Mouse (Mus musculus): ENCODE measurements around the gene Ttll3.

Ttll3 gene

DNA sequence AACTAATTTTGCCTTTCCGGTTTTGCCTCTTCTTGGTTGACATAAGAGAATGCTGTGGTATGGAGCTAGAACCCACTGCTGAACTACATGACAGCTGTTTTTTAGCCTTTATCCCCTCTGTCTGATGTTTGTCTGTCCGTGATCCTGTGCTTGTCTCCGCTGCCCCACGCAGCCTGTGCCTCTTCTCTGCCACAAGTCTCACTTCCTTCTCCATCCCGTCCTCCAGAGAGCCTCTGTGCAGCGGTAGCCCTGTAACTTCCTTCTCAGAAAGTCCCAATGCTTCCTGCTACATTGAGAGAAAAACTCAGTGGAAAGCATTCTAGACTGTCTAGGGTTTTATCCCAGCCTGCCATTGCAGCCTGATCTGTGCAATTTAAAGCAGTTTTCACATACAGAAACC, 9.8 kb upstream of the Ttll3 start:
- DNase-seq (ENCODE audit: low read depth, low spot score): no peak

DNA sequence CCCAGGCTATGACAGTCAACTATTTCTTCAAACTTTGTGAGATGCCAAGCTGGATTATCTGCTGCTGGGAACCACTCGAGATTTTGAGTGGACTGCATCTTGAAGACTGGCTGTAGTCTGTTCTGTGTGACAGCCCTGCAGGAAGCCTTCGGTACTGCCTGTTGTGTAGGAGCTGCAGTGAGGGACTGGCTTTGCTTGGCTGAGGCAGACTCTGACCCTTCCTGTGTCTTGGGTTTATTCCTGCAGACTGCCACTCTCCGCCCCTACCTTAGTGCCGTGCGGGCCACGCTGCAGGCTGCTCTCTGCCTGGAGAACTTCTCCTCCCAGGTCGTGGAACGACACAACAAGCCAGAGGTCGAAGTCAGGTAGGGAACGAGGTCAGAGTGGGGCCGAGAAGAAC, 8.6 kb upstream of the Ttll3 start:
- no peak for DNase-seq (ENCODE audit: low read depth, low spot score)

DNA sequence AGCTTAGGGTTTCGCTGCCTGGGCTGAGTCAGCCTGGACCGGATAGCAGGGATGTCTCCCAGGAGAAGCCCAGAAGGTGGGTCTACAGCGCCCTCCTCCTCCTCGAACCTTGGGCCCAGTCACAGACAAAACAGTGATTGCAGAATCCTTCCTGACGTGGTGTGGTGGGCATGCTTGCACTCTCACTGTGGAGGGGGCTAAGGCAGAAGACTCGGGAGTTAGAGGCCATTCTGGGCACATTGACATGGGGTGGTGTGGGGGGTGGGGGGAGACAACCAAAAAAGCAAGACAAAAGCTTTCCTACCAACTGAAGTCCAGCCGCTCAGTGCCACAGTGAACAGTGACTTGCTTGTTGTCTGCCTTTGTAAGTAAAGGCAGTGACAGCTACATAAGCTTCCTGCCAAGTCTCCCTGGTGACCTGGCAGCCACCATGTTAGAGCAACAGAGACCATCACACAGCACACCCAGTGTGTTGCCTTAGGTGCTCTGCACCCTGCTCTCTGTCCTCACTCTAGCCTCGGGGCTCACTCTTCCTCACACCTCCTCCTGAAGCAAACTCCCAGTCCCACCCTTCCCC, 4.6 kb upstream of the Ttll3 start:
- DNase-seq (ENCODE audit: low read depth, low spot score): no peak

DNA sequence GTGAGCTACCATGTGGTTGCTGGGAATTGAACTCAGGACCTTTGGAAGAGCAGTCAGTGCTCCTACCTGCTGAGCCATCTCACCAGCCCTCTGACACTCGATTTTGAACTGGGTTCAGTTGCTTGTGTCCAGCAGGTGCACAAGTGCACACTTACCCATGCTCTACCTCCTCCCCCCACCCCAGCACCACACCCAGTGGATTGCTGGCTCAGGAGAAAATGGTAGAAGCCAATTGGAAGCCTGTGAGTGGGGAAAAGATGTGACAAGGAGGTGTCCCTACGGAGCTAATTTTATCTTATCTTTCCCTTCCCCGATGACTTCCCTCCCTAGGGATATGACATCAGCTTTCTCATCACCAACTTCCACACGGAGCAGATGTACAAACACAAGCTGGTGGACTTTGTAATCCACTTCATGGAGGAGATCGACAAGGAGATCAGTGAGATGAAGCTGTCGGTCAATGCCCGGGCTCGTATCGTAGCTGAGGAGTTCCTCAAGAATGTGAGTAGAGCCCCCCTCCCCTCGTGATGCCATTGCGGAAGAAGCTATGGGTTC, 3.8 kb upstream of the Ttll3 start:
- DNase-seq (ENCODE audit: low read depth, low spot score): no peak

DNA sequence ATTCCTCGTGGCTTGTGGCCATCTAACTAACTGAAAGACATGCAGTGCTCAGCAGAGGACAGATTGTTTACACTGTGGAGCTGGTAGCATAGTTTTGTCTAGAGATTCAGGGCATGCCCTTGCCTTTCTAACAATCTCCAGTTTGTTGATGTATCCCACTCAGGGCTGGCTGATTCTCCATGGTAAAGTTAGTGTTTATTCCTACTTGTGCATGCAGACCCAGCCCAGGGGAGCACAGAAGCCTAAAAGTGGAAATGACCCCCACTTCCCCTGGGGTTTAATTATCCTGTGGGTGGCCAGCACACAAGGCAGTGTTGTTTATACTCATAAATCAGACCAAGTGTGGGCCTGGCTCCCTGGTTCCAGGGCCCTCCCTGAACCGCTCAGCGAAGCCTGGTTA, 3.0 kb upstream of the Ttll3 start:
- DNase-seq (ENCODE audit: low read depth, low spot score): no peak

DNA sequence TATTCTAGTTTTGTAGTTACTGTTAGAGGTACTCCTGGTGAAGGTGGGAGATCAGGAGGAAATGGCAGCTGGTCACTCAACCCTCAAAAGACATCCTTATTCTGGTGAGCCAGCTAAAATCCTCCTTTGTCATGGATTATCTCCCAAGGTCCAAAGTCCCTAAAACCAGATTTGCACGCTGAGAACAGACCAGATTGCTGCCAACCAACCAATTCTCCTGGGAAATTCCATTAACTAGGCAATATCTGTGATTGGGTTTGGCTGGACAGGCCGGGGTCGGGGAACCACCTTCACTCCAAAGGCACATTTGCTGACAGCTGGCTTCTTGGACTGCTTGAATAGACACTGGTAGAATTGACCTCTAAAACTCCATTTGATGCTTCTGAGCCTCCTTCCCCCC, 1.7 kb downstream of the Ttll3 start:
- DNase-seq (ENCODE audit: low read depth, low spot score): no peak

DNA sequence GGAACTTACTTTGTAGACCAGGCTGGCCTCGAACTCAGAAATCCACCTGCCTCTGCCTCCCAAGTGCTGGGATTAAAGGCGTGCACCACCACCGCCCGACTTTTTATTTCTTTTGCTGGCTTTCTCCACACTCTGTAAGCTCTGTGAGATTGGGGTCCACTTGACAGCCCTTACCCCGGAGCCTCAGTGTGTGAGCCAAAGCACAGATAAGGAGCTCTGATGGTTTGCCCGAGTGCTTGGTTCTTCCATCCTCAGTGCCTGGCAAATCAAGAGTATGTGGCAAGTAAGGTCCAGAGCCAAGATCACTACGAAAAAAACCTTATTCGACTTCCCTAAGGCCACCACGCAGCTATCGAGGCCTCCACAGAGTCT, 2.9 kb downstream of the Ttll3 start:
- no peak for DNase-seq (ENCODE audit: low read depth, low spot score)

DNA sequence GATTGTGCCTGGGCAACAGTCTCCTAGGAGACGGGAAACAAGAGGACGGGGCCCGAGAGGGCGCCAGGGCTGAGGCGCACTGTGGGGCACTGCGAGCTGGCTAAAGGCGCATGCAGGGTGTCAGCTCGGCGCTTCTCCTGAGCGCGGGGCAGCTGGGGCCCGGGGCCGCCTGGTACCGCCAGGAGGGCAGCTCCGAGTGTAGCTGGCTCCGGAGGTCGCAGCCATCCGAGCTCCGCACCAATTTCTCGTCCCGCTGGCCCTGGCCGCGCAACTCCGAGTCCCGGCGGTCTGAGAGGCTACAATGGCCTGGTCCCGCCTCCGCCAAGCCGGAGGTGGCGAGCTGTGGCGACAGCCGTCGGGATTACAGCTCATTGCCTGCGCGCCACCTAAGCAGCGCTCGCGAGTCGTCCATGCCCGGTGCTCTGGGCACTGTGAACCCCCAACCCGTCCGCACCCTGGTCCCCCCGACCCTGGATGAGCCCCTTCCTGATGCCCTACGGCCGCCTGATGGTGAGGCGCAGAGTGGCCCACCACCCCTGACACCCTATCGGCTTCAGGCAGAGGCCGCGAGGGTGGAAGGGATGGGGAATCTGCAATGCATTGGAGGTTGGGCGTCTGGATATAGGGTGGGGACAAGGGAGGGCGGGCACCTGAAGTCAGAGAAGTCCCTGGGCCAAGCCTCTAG, 3.5 kb downstream of the Ttll3 start:
- peak; percentile 55 for DNase-seq (ENCODE audit: low read depth, low spot score)

DNA sequence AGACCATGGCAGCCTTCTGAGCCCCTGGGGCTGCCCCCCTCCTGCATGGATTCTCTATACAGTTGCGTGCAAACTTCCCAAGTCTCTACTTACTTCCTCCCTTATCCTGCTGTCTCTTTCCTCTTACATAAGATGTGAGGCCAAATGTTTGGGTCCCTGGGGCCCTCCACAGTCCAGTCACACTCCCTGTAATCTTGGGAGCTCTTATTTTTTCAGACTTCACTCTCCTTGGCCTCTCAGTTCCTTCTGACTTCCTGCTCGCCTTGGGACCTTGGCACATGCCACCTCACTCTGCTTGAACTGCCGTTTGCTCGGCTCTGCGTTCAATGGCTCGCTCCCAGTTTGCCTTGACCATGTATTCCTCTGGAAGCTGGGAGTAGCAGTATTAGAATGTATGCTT, 4.9 kb downstream of the Ttll3 start:
- no peak for DNase-seq (ENCODE audit: low read depth, low spot score)

DNA sequence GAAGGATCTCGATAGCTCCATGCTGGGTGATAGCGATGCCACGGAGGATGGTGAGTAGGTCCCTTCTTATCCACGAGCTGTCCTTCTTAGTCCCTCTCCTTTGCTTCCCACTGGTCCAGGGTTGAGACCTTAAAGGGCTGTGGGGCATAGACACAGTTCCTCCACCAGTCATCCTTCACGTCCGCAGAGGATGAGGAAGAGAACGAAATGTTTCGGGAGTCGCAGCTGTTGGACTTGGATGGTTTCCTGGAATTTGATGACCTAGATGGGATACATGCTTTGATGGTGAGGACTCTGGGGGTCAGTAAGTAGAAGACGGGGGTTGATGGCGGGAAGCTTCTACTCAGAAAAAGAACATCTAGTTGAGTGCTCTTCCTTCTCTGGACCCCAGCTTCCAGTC, 5.8 kb downstream of the Ttll3 start:
- no peak for DNase-seq (ENCODE audit: low read depth, low spot score)

DNA sequence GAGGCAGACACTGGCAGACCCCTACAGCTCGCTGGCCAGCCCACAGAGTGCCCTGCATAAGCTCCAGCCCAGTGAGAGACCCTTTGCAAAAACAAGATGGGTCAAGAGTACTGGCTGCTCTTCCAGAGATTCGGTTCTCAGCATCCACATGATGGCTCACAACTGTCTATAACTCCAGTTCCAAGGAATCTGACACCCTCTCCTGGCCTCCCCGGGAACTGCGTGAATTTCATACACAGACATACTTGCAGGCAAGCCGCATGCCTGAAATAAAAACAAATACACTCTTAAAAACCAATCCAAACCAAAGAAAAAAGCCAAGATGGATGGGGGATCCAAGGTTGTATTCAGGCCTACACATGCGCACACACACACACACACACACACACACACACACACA, 6.4 kb downstream of the Ttll3 start:
- DNase-seq (ENCODE audit: low read depth, low spot score): no peak

DNA sequence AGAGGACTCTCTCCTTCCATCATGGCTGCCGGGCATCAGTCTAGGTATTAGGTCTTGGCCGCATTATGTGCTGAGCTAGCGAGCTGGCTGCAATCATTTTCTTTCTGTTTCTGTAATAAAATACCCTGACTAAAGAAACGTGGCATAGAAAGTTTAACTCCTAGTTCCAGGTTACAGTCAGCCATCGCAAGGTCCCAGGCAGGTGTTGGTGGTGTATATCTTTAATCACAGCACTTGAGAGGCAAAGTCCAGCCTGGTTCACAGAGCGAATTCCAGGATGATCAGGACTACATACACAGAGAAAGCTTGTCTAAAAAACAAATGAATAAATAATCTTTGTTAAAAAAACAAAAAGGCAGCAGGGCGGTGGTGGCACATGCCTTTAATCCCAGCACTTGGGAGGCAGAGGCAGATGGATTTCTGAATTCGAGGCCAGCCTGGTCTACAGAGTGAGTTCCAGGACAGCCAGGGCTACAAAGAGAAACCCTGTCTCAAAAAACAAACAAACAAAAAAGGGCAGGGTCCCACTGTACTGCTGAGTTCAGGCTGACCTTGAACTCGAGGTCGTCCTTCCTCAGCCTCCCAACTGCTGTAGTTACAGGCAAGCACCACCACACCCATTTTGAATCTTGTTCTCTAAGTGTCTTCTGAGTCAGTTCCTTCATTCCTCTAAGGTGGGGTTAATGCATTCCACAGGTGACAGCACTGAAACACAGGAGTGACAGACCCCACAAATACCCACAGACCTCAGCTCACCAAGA, 7.4 kb downstream of the Ttll3 start:
- DNase-seq (ENCODE audit: low read depth, low spot score): no peak

DNA sequence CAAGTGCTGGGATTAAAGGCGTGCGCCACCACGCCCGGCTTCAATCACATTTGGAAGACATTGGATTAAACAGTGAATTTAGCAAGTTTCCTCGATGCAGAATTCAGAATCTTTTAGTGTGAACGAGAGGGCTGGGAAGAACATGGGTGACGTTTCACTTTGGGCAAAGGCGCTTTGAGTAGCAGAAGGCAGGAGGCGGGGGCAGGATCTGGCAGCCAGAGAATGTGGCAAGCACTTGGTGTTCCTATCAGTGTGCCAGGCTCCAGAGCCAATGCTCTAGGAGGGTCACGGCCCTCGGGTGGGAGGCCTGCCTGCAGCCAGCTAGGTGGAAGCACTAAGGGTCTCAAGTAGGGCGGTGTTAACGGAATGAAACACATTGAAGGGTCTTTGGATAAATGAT, 13.0 kb downstream of the Ttll3 start:
- DNase-seq (ENCODE audit: low read depth, low spot score): no peak

DNA sequence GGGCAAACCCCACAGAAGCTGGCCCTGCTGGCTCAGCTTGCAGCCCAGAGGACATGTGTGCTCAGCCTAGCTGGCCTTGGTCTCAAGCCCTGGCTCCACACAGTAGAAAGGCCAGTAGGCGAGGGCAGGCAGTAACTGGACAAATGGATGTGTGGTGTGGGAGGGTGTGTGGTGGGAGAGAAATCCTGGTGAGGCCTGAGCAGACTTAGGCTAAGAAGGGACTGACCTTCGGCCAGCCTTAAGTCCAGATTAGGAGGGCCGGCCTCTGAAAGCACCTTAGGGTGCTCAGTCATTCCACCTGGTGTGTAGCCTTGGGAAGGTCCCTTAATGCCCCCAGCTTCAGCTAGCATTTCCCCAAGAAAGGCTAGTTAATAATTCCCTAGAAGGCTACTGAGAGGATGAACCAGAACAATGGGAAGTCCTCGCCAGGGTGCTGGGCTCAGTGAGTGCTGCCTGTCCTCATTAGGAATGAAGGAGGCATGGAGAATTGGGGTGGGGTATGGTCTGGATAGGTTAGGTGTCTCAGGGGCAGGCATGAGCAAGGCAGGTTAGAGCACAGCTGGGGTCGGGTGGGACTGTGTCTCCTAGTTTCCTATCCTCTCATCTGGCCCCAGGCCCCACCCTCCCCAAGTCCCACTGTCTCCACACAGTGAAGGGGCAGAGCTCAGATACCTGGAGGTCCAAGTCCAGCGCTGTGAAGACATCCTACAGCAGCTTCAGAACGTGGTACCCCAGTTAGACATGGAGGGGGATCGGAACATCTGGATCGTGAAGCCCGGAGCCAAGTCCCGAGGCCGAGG, 15.8 kb downstream of the Ttll3 start:
- no peak for DNase-seq (ENCODE audit: low read depth, low spot score)

DNA sequence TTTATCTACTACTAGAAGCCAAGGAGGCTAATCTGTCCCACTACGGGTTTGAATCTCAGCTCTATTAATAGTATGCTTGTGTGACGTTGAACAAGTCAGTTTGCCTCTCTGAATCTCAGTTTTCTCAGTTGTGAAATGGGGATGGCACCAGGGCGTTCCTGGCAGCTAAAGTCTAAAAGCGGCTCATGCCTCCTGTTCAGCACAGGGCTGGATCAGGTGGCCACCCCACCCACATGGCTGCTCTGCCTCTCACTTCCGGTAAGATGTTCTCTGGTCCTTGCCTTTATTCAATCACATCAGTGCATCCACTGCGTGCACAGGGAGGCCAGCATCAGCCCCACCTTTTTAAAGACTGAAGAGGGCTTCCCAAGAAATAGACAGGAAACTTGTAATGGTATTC, 16.4 kb downstream of the Ttll3 start:
- DNase-seq (ENCODE audit: low read depth, low spot score): no peak

DNA sequence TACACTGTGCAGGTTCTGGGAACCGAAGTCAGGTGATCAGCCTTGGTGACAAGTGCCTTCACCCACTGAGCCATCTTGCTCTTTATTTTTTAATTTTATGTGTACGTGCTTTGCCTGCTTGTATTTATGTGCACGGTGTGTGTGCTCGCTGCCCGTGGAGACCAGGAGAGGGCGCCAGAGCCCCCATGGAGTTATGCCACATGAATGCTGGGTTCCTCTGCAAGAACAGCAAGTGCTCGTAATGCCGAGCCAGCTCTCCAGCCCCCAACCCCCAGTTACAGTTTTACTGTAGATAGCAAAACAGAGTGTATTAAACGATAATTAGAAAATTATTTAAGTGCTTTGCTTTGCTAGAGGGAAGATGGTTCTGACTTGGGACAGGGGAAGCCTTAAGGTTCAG, 17.6 kb downstream of the Ttll3 start:
- DNase-seq (ENCODE audit: low read depth, low spot score): no peak

DNA sequence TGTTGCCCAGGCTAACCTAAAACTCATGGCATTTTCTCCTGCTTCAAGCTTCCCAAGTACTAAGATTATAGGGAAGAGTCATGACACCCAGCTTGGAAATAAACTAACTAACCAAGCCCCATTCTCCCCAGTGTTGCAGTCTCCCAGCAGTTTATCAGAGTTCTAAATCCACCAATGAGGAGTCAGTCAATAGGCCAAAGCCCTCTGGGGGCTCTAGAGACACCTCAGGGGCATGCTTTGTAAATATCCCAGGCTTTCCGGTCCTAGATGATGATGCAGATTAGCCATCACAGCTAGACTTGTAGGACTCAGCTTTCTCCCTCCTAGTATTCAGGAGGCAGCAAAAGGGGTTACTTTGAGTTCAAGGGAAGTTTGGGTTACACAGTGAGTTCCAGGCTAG, 20.9 kb downstream of the Ttll3 start:
- no peak for DNase-seq (ENCODE audit: low read depth, low spot score)

DNA sequence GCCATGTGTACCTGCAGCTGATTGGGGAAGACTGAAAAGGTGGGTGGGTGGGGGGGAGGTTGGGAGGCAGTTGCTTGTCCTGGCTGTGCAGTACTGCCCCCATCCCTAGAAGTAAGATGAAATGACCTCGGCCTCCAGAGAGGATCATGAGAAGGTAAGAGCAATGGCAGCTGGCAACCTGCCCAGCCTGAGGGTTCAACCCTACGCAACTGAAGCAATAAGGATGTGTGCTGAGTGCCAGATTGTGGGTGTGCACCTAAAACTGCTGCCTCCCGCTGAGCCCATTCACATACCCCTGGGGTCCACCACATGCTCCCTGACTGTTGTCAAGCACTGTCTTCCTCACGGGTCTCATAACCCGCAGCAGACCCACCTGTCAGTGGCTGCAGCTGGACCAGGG, 27.4 kb downstream of the Ttll3 start:
- no peak for DNase-seq (ENCODE audit: low read depth, low spot score)

DNA sequence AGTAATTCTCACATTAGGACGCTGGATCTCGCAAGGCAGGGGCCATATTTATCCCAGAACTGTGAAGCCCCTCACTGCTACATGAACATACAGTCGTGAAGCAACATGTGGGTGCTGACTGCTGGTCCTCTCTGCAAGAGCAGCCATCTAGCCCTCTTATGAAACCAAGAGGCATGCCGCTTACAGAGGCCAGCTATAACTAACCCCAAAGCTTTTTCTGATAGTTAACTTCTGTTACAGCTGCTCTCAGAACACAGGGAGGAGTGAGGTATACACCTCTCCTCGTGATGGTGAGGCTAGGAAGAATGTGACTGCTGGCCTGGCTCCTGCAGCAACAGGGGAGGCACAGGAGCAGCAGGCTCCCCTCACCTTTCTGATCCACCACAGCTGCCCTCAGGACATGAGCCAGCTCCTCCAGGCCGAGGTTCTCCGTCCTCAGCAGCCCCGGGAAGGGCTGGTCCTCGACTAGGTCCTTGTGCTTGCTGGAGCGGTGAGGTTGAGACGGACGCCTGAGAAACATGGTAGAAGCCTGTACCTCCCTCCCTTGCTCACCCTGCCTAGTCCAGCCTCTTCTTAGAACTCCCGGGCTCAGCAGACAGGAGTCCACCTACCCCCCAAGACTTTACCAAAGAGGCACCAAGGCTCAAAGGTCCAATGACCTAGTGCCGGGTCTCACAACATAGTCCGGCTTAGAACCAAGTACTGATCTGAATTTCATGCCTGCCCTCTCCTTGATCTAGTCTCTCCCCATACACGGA, 29.6 kb downstream of the Ttll3 start:
- peak; percentile 29 for DNase-seq (ENCODE audit: low read depth, low spot score)

DNA sequence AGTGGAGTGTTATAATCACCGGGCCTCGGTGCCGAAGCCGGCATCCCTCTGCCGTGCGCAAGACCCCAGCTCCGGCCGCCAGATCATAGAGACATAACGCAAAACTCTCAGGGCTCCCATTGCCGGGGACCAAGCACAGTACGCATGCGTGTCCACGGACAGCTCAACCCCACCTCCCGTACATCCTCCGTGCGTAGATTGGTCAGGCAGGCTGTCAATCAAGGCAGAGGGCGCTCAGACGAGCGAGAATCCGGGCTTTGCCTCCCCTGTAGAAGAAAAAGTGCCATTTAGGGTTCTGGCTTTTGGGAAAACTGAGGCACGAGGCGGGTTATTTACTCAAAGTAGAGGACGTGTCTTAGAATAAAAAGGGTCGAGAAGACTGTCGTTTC, 30.1 kb downstream of the Ttll3 start, which contains the start of gene Rpusd3:
Gene Rpusd3, minus strand, starts transcription at position 142 of the 389 bp plus-strand sequence.
- DNase-seq (ENCODE audit: low read depth, low spot score): peak; percentile 99

DNA sequence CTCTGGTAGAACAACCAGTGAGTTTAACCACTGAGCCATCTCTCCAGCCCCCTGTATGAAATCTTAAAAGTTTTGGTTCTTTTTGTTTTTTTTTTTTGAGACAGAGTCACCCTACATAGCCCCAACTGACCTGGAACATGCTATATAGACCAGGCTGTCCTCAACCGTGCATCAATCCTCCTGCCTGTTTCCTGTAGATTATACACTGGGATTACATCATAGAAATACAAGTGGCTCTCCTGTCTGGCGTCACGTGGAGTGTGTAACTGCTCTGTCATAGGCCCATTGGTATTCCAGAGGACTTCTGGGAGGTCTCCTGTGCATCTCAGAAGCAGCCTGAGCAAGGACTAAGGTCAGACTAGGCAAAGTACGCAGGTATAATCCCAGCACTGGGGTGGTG, 33.9 kb downstream of the Ttll3 start:
- DNase-seq (ENCODE audit: low read depth, low spot score): no peak
